Mouse (Mus musculus) thymus, postnatal 25 days (tissue): ENCODE measurements at regions not wholly inside any gene's neighbourhood (a gene's known extent, or its start where the extent isn't known, plus 50 kb on each side); places are given as distances from the start of the nearest gene placed in this dataset.

ENCODE experiments used
- DNase-seq: peaks from one replicate; pipeline ENCODE4 v3.0.0; 2022

GRCm38 (mm10) chr6:31810602-31811512 is 239.2 kb upstream of the 1700012A03Rik start:
- no peak for DNase-seq

DNA sequence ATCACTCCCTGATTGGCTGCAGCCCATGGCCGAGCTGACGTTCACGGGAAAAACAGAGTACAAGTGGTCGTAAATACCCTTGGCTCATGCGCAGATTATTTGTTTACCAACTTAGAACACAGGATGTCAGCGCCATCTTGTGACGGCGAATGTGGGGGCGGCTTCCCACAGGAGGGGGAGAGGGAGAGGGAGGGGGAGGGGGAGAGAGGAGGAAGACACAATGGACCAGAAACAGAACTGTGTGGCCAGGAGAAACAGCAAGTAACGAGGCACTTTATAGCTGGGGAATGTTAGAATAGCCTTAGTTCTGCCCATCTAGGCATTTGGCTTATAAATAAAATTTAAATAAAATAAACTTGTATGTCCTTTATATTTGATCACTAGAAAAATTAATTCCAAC is 240.7 kb upstream of the Podxl start:
- DNase-seq = peak; percentile 11

GRCm38 (mm10) chr6:31803222-31803621 is 239.4 kb upstream of the Podxl start:
- DNase-seq = peak; percentile 26

- no peak for DNase-seq
These were observed 227.8 kb upstream of the Podxl start for GRCm38 (mm10) chr6:31791547-31791946.

- no peak for DNase-seq
These were observed 227.1 kb upstream of the Podxl start for GRCm38 (mm10) chr6:31790906-31791305.

- no peak for DNase-seq
These were observed 213.1 kb upstream of the Podxl start for GRCm38 (mm10) chr6:31776841-31777240.

- DNase-seq = no peak
These were observed 208.1 kb upstream of the Podxl start for GRCm38 (mm10) chr6:31771916-31772315.

GRCm38 (mm10) chr6:31745589-31745988 is 181.8 kb upstream of the Podxl start:
- DNase-seq = no peak

DNA sequence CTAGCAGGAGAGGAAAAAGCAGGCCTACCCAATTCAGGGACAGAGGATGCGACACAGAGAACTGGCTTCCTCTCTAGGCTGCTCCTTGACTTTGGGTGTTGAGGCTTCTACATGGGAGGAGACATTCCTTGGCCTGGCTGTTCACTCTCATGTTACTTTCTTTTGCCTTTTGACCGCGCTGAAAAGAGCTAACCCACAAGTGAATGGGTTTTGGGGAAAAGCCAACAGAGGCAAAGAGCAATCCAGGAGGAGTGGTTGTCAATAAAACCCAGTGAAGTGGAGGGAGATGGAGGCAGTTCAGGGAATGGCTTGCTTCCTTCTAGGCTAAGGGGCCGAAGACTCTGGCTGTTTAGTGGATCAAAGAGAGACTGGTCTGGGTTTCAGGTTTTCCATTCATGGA is 167.6 kb upstream of the Podxl start:
- no peak for DNase-seq

DNA sequence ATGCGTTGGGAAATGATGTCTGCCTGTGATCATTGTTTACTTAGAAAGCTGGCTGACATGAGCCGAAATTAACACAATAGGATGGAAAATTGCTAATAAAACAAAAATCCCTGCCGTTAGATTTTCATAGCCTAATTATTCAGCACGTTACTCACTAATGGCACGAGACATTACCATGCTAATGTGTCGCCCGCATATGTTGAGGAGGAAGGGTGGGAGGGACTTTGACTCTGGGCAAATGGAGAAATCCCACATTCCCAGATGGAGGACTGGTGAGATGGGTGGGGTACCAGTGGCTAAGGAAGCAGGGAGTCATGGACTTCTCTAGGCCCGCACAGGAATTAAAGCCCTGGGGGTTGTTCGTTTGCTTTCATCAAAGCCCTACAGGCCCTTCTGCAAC is 155.8 kb upstream of the Podxl start:
- no peak for DNase-seq

DNA sequence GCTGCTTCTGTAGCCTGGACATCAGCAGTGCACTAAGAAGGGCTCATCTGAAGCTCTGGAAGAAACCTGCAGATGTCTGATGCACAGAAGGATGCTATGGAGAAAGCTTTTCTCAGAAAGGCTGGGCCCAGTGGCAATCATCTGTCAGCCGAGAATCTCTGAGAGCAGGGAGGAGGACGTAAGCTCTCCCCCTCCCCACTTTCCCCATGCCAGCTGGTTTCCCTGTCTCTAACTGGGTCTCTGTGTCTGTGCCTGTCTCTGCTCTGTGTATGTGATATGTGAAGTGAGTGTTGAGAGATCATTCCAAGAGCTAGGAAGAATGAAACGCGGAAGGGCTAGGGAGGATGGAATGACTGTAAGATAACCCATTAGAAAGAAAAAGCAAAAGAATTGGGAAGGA is 155.1 kb upstream of the Podxl start:
- no peak for DNase-seq

GRCm38 (mm10) chr6:31717531-31717930 is 153.8 kb upstream of the Podxl start:
- peak; percentile 2 for DNase-seq

- DNase-seq = no peak
These were observed 143.5 kb upstream of the Podxl start for GRCm38 (mm10) chr6:31707256-31707655.

GRCm38 (mm10) chr6:31704191-31704590 is 140.4 kb upstream of the Podxl start:
- no peak for DNase-seq

- DNase-seq = no peak
These were observed 139.2 kb upstream of the Podxl start for GRCm38 (mm10) chr6:31702931-31703330.

DNA sequence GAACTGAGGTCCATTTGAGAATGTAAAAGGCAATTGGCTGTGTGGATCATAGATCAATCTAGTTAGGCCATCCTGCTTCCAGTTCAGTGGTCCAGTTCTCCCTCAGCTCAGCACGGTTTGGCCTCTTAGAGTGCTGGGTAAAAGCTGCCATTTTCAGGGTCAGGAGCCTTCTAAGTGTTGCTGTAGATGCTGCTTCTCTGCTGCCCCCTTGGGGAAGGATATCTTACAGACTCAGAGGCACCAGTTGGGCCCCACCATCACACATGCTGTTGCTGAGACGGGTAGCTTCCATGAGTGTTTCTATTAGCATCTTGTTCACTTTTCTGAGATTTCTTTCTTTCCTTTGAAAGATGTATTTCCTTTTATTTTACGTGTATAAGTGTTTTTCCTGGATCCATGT is 132.1 kb upstream of the Podxl start:
- DNase-seq = no peak

DNA sequence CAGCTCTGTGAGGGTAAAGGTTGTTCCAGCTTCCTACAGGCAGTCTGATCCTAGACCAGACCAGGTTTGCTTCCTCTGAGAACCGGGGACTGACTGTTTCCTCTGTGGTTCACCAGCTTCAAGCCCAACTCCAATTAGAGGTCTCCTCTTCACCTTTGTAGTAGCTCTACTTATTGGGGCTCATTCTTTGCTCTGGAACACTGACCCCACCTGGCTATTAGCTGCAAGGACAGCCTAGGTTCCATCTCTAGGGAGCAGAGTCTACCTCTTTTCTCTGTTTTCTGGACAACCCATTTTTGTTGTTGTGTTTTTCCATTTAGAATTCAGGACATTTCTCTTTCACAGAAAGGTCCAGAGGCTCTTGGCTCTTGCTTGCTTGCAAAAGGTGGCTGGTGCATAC is 129.3 kb upstream of the Podxl start:
- no peak for DNase-seq

DNA sequence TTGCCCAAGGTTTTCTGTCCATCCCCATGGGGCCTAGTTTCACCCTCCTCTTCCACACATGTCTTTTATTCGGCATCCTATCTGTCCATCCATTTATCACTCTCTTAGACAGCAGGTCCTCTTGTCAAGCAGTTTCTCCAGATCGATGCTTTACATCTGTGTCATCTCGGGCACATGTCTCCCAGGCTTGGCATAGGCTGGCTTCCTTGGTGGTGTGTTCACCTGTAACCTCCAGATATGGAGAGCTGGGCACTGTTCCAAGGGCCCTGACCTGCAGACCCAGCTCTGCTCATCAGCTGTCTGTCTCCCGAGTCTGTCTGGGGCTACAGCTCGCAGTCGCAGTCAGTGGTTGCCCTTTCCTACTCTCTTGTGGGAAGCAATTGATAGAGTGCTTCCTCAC is 128.2 kb upstream of the Podxl start:
- DNase-seq = no peak

- no peak for DNase-seq
These were observed 116.3 kb upstream of the Podxl start for GRCm38 (mm10) chr6:31680101-31680500.

DNA sequence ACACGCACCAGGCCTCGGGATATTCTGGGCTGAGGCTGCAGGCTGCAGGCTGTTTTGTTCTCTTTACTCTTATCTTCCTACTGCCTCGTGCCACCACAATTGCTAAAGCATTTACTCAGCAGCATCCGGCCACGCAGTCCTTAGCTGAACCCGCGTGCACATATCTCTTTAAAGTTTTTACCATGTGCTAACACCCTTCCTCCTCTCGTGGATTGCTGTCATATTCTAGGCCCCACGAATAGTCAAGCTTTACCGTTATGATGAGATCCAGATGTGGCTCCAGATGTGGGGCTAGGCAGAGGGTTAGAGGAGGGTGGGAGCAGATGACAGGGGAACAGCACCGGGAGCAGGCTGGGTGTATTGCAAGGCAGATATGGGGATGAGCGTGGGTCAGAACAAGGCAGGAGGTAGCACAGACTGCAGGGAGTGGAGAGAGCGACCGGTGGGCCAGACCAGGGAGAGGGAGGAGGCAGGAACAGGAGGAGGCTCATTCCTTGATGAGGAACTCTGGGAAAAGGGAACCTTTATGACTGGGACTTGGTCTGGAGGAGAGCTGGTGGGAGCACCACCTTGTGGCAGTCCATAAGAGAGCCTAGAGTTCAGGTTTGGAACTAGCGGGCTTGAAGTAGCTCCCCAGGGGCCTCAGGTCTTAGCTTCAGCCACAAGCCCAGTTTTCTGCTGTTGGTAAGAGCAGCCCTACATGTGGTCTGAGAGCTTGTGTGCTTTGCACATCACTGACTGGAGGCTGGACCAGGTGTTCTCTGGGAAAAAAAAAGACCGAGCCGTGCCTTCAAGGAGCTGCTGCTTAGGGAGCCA is 102.1 kb upstream of the Podxl start:
- no peak for DNase-seq

- DNase-seq = peak; percentile 55
These were observed 100.7 kb upstream of the Podxl start for GRCm38 (mm10) chr6:31664495-31664894.

GRCm38 (mm10) chr6:31660778-31661177 is 97.0 kb upstream of the Podxl start:
- peak; percentile 45 for DNase-seq

DNA sequence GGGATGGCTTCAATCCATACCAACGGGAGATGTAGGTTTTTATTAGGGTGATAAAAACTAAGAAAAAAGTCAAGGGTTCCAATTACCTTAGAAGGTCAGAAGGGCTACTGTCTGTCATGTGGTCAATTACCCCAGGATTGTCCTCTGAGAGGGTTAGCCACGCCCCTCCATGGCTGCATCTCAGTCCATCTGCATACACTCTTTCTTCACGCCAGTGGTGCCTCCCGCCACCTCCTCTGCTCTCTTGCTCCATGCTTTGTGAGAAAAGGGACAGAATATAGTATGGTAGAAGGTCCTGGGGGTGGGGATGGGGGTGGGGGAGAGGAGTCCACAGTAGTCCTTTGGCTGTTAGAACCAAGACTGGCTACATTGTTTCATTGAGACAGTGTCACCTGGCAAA is 96.1 kb upstream of the Podxl start:
- no peak for DNase-seq
